Mouse (Mus musculus): ENCODE measurements around the gene 2310022A10Rik. TPM values are rescaled to one million over a fixed set of nuclear protein-coding genes. Genes with fewer than 3 reads are reported as not detected.

The 2310022A10Rik gene
- polyA plus RNA-seq, 1 experiment = 19.7 TPM

GRCm38 (mm10) chr7:27574124-27574880 is 21.3 kb downstream of the 2310022A10Rik start:
- TF ChIP-seq POLR2A (IDR thresholded peaks at IDR 0.05; ENCODE audit: low read depth, low read length) (no peak), CTCF (IDR thresholded peaks at IDR 0.05; ENCODE audit: extremely low read depth, insufficient read length, insufficient replicate concordance, low read depth, low read length) (no peak)
- Histone ChIP-seq H3K27ac (ENCODE audit: insufficient read depth, low read depth, low read length) (no peak overlapping the region), H3K36me3 (ENCODE audit: control insufficient read depth, insufficient read depth, low read length) (peaks cover 23% of the 10 kb centered on the region), H3K27me3 (ENCODE audit: control insufficient read depth, insufficient read depth, low read length) (no peaks in the 10 kb centered on the region), H3K4me3 (ENCODE audit: low read depth, low read length) (no peak overlapping the region), H3K4me1 (ENCODE audit: control insufficient read depth, insufficient read depth, insufficient read length, low read length) (no peaks in the 10 kb centered on the region; the same call in 1 of the 2 replicates)
- WGBS = 90% methylated on average over 14 of the region's 14 CpGs

- Histone ChIP-seq H3K27me3 (ENCODE audit: control insufficient read depth, insufficient read depth, low read length) (no peaks in the 10 kb centered on the region), H3K4me3 (ENCODE audit: low read depth, low read length) (no peak overlapping the region), H3K27ac (ENCODE audit: insufficient read depth, low read depth, low read length) (no peak overlapping the region), H3K36me3 (ENCODE audit: control insufficient read depth, insufficient read depth, low read length) (peaks cover 36% of the 10 kb centered on the region), H3K4me1 (ENCODE audit: control insufficient read depth, insufficient read depth, insufficient read length, low read length) (no peaks in the 10 kb centered on the region; the same call in 1 of the 2 replicates)
- 61% methylated on average over 6 of the region's 6 CpGs for WGBS
- TF ChIP-seq CTCF (IDR thresholded peaks at IDR 0.05; ENCODE audit: extremely low read depth, insufficient read length, insufficient replicate concordance, low read depth, low read length) (peak; percentile 60; the same call in 1 of the 2 replicates), POLR2A (IDR thresholded peaks at IDR 0.05; ENCODE audit: low read depth, low read length) (no peak)
Measured at GRCm38 (mm10) chr7:27576914-27577313, 23.9 kb downstream of the 2310022A10Rik start.

GRCm38 (mm10) chr7:27577589-27577988 is 24.6 kb downstream of the 2310022A10Rik start:
- peaks cover 40% of the 10 kb centered on the region for H3K36me3 ChIP-seq (ENCODE audit: control insufficient read depth, insufficient read depth, low read length)
- TF ChIP-seq CTCF (IDR thresholded peaks at IDR 0.05; ENCODE audit: extremely low read depth, insufficient read length, insufficient replicate concordance, low read depth, low read length) = no peak
- TF ChIP-seq POLR2A (IDR thresholded peaks at IDR 0.05; ENCODE audit: low read depth, low read length) = no peak
- WGBS = 89% methylated on average over 6 of the region's 6 CpGs
- H3K4me1 ChIP-seq (ENCODE audit: control insufficient read depth, insufficient read depth, insufficient read length, low read length) = no peaks in the 10 kb centered on the region
- H3K27ac ChIP-seq (ENCODE audit: insufficient read depth, low read depth, low read length) = no peak overlapping the region
- H3K27me3 ChIP-seq (ENCODE audit: control insufficient read depth, insufficient read depth, low read length) = no peaks in the 10 kb centered on the region
- no peak overlapping the region for H3K4me3 ChIP-seq (ENCODE audit: low read depth, low read length)

GRCm38 (mm10) chr7:27578465-27578864 is 25.4 kb downstream of the 2310022A10Rik start:
- H3K27ac ChIP-seq (ENCODE audit: insufficient read depth, low read depth, low read length) = no peak overlapping the region
- peaks cover 40% of the 10 kb centered on the region for H3K36me3 ChIP-seq (ENCODE audit: control insufficient read depth, insufficient read depth, low read length)
- no peak overlapping the region for H3K4me3 ChIP-seq (ENCODE audit: low read depth, low read length)
- no peaks in the 10 kb centered on the region for H3K4me1 ChIP-seq (ENCODE audit: control insufficient read depth, insufficient read depth, insufficient read length, low read length)
- WGBS = 90% methylated on average over 7 of the region's 7 CpGs
- TF ChIP-seq POLR2A (IDR thresholded peaks at IDR 0.05; ENCODE audit: low read depth, low read length) (no peak), CTCF (IDR thresholded peaks at IDR 0.05; ENCODE audit: extremely low read depth, insufficient read length, insufficient replicate concordance, low read depth, low read length) (no peak)
- no peaks in the 10 kb centered on the region for H3K27me3 ChIP-seq (ENCODE audit: control insufficient read depth, insufficient read depth, low read length)

GRCm38 (mm10) chr7:27580380-27581174 is 27.5 kb downstream of the 2310022A10Rik start:
- no peak overlapping the region for H3K27ac ChIP-seq (ENCODE audit: insufficient read depth, low read depth, low read length)
- TF ChIP-seq CTCF (IDR thresholded peaks at IDR 0.05; ENCODE audit: extremely low read depth, insufficient read length, insufficient replicate concordance, low read depth, low read length) (no peak), POLR2A (IDR thresholded peaks at IDR 0.05; ENCODE audit: low read depth, low read length) (no peak)
- WGBS = 90% methylated on average over 14 of the region's 14 CpGs
- H3K36me3 ChIP-seq (ENCODE audit: control insufficient read depth, insufficient read depth, low read length) = peaks cover 39% of the 10 kb centered on the region
- no peaks in the 10 kb centered on the region for H3K4me1 ChIP-seq (ENCODE audit: control insufficient read depth, insufficient read depth, insufficient read length, low read length)
- no peak overlapping the region for H3K4me3 ChIP-seq (ENCODE audit: low read depth, low read length)
- H3K27me3 ChIP-seq (ENCODE audit: control insufficient read depth, insufficient read depth, low read length) = no peaks in the 10 kb centered on the region

GRCm38 (mm10) chr7:27586861-27587260 is 33.8 kb downstream of the 2310022A10Rik start:
- Histone ChIP-seq H3K4me1 (ENCODE audit: control insufficient read depth, insufficient read depth, insufficient read length, low read length) (no peaks in the 10 kb centered on the region), H3K27ac (ENCODE audit: insufficient read depth, low read depth, low read length) (no peak overlapping the region), H3K4me3 (ENCODE audit: low read depth, low read length) (no peak overlapping the region), H3K27me3 (ENCODE audit: control insufficient read depth, insufficient read depth, low read length) (no peaks in the 10 kb centered on the region), H3K36me3 (ENCODE audit: control insufficient read depth, insufficient read depth, low read length) (peaks cover 4% of the 10 kb centered on the region; the same call in 1 of the 2 replicates)
- TF ChIP-seq CTCF (IDR thresholded peaks at IDR 0.05; ENCODE audit: extremely low read depth, insufficient read length, insufficient replicate concordance, low read depth, low read length) = no peak
- no peak for TF ChIP-seq POLR2A (IDR thresholded peaks at IDR 0.05; ENCODE audit: low read depth, low read length)
- WGBS = 76% methylated on average over 2 of the region's 2 CpGs

GRCm38 (mm10) chr7:27587741-27588140 is 34.7 kb downstream of the 2310022A10Rik start:
- H3K36me3 ChIP-seq (ENCODE audit: control insufficient read depth, insufficient read depth, low read length) = no peaks in the 10 kb centered on the region
- no peaks in the 10 kb centered on the region for H3K4me1 ChIP-seq (ENCODE audit: control insufficient read depth, insufficient read depth, insufficient read length, low read length)
- H3K4me3 ChIP-seq (ENCODE audit: low read depth, low read length) = no peak overlapping the region
- no peaks in the 10 kb centered on the region for H3K27me3 ChIP-seq (ENCODE audit: control insufficient read depth, insufficient read depth, low read length)
- 79% methylated on average over 2 of the region's 2 CpGs for WGBS
- TF ChIP-seq CTCF (IDR thresholded peaks at IDR 0.05; ENCODE audit: extremely low read depth, insufficient read length, insufficient replicate concordance, low read depth, low read length) (no peak), POLR2A (IDR thresholded peaks at IDR 0.05; ENCODE audit: low read depth, low read length) (no peak)
- no peak overlapping the region for H3K27ac ChIP-seq (ENCODE audit: insufficient read depth, low read depth, low read length)

All from small intestine, adult 2 months (tissue).